Mouse (Mus musculus) forebrain, embryonic 16.5 days (tissue): ENCODE results near the gene Ptpn14. TPM values are rescaled to one million over a fixed set of nuclear protein-coding genes. Genes with fewer than 3 reads are reported as not detected.

ENCODE experiments used
- ATAC-seq: fragments of 200-750 bp; cut with Nextera tagmentation; 2 replicates; pipeline ENCODE4 v1.8.0; 2017; ENCODE audit warnings: mild to moderate bottlenecking, moderate library complexity
- H3K27ac ChIP-seq: fragments of 300-500 bp; sonication (generic); 2 replicates; pipeline ENCODE4 v1.5.1; 2014; ENCODE audit warnings: low read length, control low read depth
- H3K27me3 ChIP-seq: fragments of 300-500 bp; sonication (generic); replicated peaks from 2 replicates; pipeline ENCODE4 v1.6.1; 2014; ENCODE audit warnings: low read length; ENCODE audit not compliant: control insufficient read depth, insufficient read depth
- H3K36me3 ChIP-seq: fragments of 300-500 bp; sonication (generic); 2 replicates; pipeline ENCODE4 v1.6.1; 2014; ENCODE audit not compliant: control insufficient read depth, insufficient read depth
- H3K4me1 ChIP-seq: fragments of 300-500 bp; sonication (generic); replicated peaks from 2 replicates; pipeline ENCODE4 v1.6.1; 2014; ENCODE audit warnings: low read length; ENCODE audit not compliant: control insufficient read depth, insufficient read depth
- H3K4me2 ChIP-seq: fragments of 300-500 bp; sonication (generic); 2 replicates; pipeline ENCODE4 v1.6.1; 2014; ENCODE audit warnings: mild to moderate bottlenecking, low read length, control low read depth
- H3K4me3 ChIP-seq: fragments of 300-500 bp; sonication (generic); replicated peaks from 2 replicates; pipeline ENCODE4 v1.5.1; 2014; ENCODE audit warnings: mild to moderate bottlenecking, low read length, control low read depth
- H3K9ac ChIP-seq: fragments of 300-500 bp; sonication (generic); replicated peaks from 2 replicates; pipeline ENCODE4 v1.6.1; 2014; ENCODE audit warnings: low read depth, low read length, control low read depth
- H3K9me3 ChIP-seq: fragments of 300-500 bp; sonication (generic); 2 replicates; pipeline ENCODE4 v1.6.1; 2016; ENCODE audit warnings: low read length; ENCODE audit not compliant: control insufficient read depth
- WGBS: fragments of 180-500 bp; shearing (Covaris S2); extraction: QIAGEN DNeasy Blood & Tissue Kit; methylation state at CpG from one replicate; pipeline ENCODE4 v1.1.7; 2014; 5-methylcytosine and 5-hydroxymethylcytosine counted together
- polyA plus RNA-seq: library from polyadenylated mRNA; unstranded; fragments of >200 nt; fragmentation: Nextera tagmentation; extraction: Ambion mirVana; gene quantifications from 2 replicates; pipeline ENCODE4 v1.2.1, GENCODE M21; 2015

Gene Ptpn14
- polyA plus RNA-seq, 1 experiment from 2014 or later, result 0.85 TPM

DNA sequence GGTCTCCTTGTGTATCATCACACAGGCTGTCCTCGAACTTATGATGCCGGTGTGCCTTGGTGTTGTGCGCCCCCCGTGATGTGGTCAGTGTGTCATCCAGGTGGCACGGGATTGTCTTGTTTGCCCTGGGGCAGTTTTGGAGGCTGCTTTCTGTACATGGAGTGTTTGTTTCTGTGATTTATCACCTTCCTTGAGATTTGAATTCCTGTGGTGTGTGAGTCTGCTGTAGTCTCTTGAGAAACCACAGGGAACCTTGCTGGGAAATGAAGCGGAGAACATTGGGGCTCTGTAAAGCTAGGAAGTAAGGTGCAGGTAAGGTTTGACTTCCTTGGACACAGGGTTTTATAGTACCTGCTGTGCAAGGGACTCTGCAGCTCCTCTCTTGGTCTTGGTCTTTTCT is 49.1 kb downstream of the Ptpn14 start:
- Histone ChIP-seq H3K4me3 (no peak overlapping the region), H3K36me3 (no peaks in the 10 kb centered on the region), H3K4me1 (no peaks in the 10 kb centered on the region), H3K27me3 (peaks cover 9% of the 10 kb centered on the region; the same call in 1 of the 2 replicates), H3K4me2 (no peak overlapping the region), H3K9me3 (no peaks in the 10 kb centered on the region), H3K9ac (no peak overlapping the region), H3K27ac (no peak overlapping the region)
- no peak for ATAC-seq
- 91% methylated on average over 6 of the region's 6 CpGs for WGBS

DNA sequence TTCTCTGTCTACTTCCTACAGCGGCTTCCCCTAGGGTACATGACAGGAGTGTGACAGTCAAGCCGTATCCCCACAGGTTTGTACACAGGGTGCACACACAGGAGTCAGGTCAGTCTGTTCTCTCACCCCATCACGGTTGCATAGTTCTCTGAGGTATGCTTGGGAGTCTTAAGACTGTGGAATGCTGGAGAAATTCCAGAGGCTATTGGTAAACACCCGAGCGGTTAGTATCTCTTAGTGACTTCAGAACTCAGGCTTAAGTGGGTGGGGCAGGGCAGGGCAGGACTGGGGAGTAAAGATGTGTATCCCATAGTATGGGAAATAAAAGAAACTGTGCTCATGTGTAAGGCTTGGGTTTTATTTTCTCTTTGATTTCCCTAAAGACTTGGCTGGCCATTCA is 50.3 kb downstream of the Ptpn14 start:
- no peaks in the 10 kb centered on the region for H3K9me3 ChIP-seq
- no peak overlapping the region for H3K27ac ChIP-seq
- no peak for ATAC-seq
- no peaks in the 10 kb centered on the region for H3K4me1 ChIP-seq
- no peak overlapping the region for H3K4me2 ChIP-seq
- peaks cover 18% of the 10 kb centered on the region for H3K27me3 ChIP-seq
- no peaks in the 10 kb centered on the region for H3K36me3 ChIP-seq
- no peak overlapping the region for H3K4me3 ChIP-seq
- no peak overlapping the region for H3K9ac ChIP-seq
- WGBS, result 47% methylated on average over 5 of the region's 5 CpGs

DNA sequence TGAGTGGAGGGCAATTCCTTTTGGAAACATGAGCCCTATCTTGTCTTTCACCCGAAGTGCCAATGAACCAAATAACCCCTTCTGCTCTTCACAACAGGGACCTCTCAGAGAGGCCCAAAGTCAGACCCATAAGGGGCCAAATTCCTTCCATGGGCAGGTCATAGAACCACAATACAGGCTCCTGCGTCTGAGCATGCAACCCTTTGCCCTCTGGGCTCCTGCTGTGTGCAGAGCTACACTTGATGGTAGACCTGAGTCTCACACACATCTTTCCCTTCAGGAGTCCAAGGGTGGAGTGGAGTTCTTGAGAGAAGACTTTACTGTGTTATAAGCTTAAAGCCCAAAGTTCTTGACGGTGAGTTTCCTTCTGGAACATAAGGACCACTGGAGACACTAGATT is 51.2 kb downstream of the Ptpn14 start:
- Histone ChIP-seq H3K4me1 (no peaks in the 10 kb centered on the region), H3K27ac (no peak overlapping the region), H3K27me3 (peaks cover 20% of the 10 kb centered on the region), H3K9me3 (no peaks in the 10 kb centered on the region), H3K4me3 (no peak overlapping the region), H3K36me3 (no peaks in the 10 kb centered on the region), H3K4me2 (no peak overlapping the region), H3K9ac (no peak overlapping the region)
- 68% methylated on average over 3 of the region's 3 CpGs for WGBS
- ATAC-seq, result no peak

DNA sequence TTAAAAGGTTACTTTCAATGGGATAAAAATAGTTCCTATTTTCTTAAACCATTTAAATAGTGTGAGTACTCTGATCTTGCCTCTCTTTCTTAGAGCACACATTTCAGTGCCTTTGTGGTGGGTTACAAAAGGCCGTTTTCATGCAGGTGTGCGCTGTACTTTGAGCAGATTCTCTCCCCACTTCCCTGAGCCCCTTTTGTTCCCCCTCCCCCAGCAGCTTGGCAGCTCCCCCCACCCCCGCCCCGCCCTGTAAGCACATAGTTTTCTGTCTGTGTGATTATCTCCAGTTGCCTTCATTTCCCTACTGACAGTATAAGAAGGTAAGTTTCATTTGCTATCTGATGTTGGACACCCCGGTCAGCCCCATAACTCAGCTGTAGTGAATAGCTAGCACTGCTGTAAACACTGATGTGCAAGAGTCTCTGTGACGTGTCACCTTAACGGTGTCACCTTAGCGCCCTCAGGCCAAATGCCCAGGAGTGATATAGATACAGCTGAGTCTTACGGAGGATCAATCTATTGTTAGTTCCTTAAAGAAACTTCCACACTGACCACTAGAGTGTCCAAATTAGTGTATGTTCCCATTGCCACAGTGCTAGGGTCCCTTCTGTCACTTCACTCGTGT is 53.8 kb downstream of the Ptpn14 start:
- Histone ChIP-seq H3K27me3 (peaks cover 41% of the 10 kb centered on the region), H3K4me1 (no peaks in the 10 kb centered on the region; the same call in 1 of the 2 replicates), H3K27ac (no peak overlapping the region), H3K36me3 (no peaks in the 10 kb centered on the region), H3K4me2 (no peak overlapping the region), H3K4me3 (no peak overlapping the region), H3K9ac (no peak overlapping the region), H3K9me3 (no peaks in the 10 kb centered on the region)
- 78% methylated on average over 10 of the region's 10 CpGs for WGBS
- ATAC-seq, result no peak

DNA sequence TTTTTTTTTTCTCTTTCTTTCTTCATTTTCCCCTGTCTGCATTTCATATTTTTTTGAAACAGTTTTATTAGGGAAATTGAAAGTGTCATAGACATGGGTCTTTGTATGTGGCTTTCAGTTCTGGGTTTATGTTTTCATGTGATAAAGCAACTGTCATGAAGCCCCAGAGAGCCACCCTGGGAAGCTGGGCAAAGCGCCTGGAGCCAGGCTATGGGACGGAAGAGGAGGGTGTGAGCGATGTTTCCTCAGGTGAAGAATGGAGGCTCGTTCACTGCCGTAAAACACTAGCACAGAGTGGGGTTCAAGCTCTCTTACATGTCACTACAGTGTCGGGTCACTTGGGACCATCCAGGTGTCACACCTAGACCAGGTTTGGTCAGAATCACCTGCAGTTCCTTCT is 54.6 kb downstream of the Ptpn14 start:
- whole genome bisulfite sequencing, result 85% methylated on average over 6 of the region's 6 CpGs
- H3K36me3 ChIP-seq, result no peaks in the 10 kb centered on the region
- no peak for ATAC-seq
- H3K27ac ChIP-seq, result no peak overlapping the region
- no peaks in the 10 kb centered on the region for H3K9me3 ChIP-seq
- peaks cover 45% of the 10 kb centered on the region for H3K27me3 ChIP-seq
- H3K4me1 ChIP-seq, result peaks cover 5% of the 10 kb centered on the region; the same call in 1 of the 2 replicates
- no peak overlapping the region for H3K4me3 ChIP-seq
- no peak overlapping the region for H3K4me2 ChIP-seq
- no peak overlapping the region for H3K9ac ChIP-seq

DNA sequence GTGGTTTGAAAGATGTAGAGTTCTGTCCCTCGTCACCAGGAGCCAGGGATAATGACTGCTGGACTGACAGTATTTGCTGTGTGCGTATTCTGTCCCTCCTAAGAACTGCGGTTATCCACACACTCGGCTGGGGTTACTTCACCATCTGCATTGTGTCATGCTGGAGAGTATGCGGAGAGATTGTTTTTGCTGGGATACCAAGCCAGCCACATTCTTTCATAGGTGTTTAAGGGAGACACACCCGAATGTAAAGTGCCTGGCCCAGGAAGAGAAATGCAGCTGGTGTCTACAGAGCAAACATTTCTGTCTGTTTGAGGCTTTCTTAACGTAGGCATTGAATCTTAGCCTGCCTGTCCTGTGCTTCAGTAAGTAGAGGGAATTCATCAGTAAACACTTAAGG is 56.4 kb downstream of the Ptpn14 start:
- H3K27ac ChIP-seq, result no peak overlapping the region
- H3K4me3 ChIP-seq, result no peak overlapping the region
- no peak overlapping the region for H3K4me2 ChIP-seq
- H3K4me1 ChIP-seq, result peaks cover 5% of the 10 kb centered on the region; the same call in 1 of the 2 replicates
- H3K9me3 ChIP-seq, result no peaks in the 10 kb centered on the region
- H3K27me3 ChIP-seq, result peaks cover 56% of the 10 kb centered on the region
- WGBS, result 81% methylated on average over 7 of the region's 7 CpGs
- H3K9ac ChIP-seq, result no peak overlapping the region
- H3K36me3 ChIP-seq, result no peaks in the 10 kb centered on the region
- ATAC-seq, result no peak

DNA sequence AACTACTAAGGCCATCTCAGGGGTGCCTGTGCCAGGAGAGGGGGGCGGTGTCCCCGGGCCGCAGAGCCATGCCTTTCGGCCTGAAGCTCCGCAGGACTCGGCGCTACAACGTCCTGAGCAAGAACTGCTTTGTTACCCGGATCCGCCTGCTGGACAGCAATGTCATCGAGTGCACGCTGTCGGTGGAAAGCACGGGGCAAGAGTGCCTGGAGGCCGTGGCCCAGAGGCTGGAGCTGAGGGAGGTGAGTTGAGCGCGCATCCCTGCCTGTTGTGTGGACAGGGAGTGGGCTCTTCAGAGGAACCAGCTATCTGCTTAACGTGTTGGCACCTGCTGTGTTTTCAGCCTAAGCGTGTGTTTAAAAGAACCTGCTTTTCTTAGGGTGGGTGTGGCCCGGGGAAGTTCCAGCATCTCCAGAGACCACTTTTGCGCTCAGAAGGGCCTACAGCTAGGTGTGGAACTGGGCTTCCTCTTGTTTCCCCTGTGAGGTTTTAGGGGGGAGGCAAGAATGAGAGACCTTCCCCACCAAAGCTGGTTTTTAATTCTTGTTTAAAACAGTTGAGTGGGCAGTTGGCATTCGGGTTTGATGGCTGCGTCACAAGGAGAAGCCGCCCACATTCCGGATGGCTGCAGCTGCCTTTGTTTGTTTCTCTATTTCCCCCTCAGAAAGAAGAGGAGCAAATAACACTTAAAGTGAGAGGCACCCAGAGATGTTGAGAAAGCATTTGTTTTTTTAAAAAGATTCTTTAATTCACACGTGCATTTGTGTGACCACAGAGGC is 58.8 kb downstream of the Ptpn14 start:
- Histone ChIP-seq H3K9me3 (no peaks in the 10 kb centered on the region), H3K4me1 (peaks cover 14% of the 10 kb centered on the region), H3K27me3 (peaks cover 57% of the 10 kb centered on the region), H3K4me3 (no peak overlapping the region), H3K4me2 (no peak overlapping the region), H3K27ac (no peak overlapping the region), H3K9ac (no peak overlapping the region), H3K36me3 (no peaks in the 10 kb centered on the region)
- 53% methylated on average over 26 of the region's 26 CpGs for WGBS
- no peak for ATAC-seq

DNA sequence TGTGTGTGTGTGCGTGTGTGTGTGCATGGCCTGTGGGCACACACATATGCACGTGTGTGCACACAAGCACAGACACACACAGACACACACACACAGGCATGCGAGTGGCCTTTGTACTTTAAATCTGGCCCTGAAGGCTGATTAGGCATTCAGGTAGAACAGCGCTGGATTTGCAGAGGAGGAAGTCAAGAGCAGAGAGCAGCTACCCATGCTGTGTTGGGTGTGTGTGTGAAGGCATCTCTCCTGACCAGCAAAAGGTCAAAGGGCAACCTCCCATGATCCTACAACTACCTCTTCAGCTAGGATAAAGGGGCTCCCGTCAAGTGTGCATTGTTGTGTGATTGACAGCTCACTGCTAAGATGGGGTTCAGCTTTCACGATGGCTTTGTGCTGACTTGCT is 61.5 kb downstream of the Ptpn14 start:
- Histone ChIP-seq H3K4me2 (no peak overlapping the region), H3K4me1 (peaks cover 19% of the 10 kb centered on the region), H3K9me3 (no peaks in the 10 kb centered on the region), H3K27ac (no peak overlapping the region), H3K27me3 (peaks cover 53% of the 10 kb centered on the region), H3K36me3 (no peaks in the 10 kb centered on the region), H3K4me3 (no peak overlapping the region), H3K9ac (no peak overlapping the region)
- WGBS, result 25% methylated on average over 6 of the region's 6 CpGs
- ATAC-seq, result no peak

DNA sequence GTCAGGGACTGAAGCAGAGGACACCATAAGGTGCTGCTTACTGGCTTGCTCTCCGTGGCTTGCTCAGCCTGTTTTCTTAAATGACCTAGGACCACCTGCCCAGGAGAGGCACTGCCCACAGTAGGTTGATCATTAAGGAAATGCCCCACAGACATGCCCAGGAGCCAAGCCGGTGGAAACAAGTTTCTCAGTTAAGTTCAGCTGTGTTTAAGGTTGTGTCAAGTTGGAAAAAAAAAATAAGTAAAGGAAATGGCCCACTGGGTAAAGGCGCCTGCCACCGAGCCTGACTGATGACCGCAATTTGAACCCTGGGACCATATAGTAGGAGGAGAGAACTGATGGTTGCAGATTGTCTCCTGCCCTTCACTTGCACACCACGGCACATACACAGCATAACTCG is 62.6 kb downstream of the Ptpn14 start:
- no peaks in the 10 kb centered on the region for H3K9me3 ChIP-seq
- H3K9ac ChIP-seq, result no peak overlapping the region
- H3K4me1 ChIP-seq, result peaks cover 19% of the 10 kb centered on the region
- H3K4me3 ChIP-seq, result no peak overlapping the region
- H3K27ac ChIP-seq, result no peak overlapping the region
- H3K36me3 ChIP-seq, result no peaks in the 10 kb centered on the region
- WGBS, result 81% methylated on average over 7 of the region's 7 CpGs
- H3K27me3 ChIP-seq, result peaks cover 55% of the 10 kb centered on the region
- no peak for ATAC-seq
- H3K4me2 ChIP-seq, result no peak overlapping the region
